Mouse (Mus musculus): ENCODE measurements around the gene 4930412O13Rik. TPM values are rescaled to one million over a fixed set of nuclear protein-coding genes. Genes with fewer than 3 reads are reported as not detected.

Gene 4930412O13Rik
- 3.7 and 4.4 TPM in 2 replicates for polyA plus RNA-seq (2014; fragmentation: Nextera tagmentation; extraction: Ambion mirVana)

DNA sequence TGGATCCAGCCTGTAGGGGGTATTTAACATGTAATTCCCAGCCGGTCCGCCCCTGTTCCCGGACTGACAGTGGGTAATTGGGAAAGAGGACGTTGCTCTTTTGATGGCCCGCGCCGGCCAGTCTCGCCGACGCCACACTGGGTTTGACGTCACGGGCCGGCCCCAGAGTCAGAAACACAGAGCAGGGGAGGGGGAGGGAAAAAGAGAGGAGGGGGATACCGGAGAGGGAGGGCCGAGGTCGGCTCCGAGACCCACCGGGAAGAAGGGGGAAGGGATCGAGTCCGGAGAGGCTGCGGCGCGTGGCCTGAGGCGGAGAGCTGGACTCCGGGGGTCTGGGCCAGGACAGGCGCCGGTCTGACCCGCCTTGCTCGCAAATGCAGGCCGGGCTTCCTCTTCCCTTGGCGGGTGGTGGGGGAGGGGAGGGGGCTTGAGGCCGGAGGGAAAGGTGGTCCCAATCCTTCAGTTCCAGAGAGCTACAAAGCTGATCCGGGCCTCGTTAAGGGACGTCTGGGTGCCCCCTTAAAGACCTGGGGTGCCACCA, at the start of gene 4930412O13Rik:
Gene 4930412O13Rik (plus strand): TSS at position 202 of the 541 bp plus-strand sequence.
- peak within 1 kb of the TSS; percentile 91 for H3K4me2 ChIP-seq (replicated peaks; ENCODE audit: low read depth, low read length)
- peaks cover 58% of the 10 kb centered on the region for H3K27me3 ChIP-seq (ENCODE audit: control insufficient read depth, insufficient read depth, low read length)
- H3K4me3 ChIP-seq (ENCODE audit: low read length): peak within 1 kb of the TSS; percentile 42
- H3K4me1 ChIP-seq (ENCODE audit: control insufficient read depth, insufficient read depth, low read length): peaks cover 11% of the 10 kb centered on the region; the same call in 1 of the 2 replicates
- no peaks in the 10 kb centered on the region for H3K36me3 ChIP-seq (ENCODE audit: control insufficient read depth, insufficient read depth, low read length)
- H3K27ac ChIP-seq (ENCODE audit: low read depth, low read length): peak within 1 kb of the TSS; percentile 88
- 0 out of 2 replicates have a peak, but pooled peaks have one; percentile 10 for ATAC-seq (ENCODE audit: low FRiP score, low TSS enrichment)
- H3K9me3 ChIP-seq (ENCODE audit: control insufficient read depth, low read length): no peaks in the 10 kb centered on the region
- 1% methylated on average over 33 of the region's 35 CpGs for WGBS
- peak within 1 kb of the TSS; percentile 67 for H3K9ac ChIP-seq (ENCODE audit: low read depth, low read length)

- Histone ChIP-seq H3K4me2 (replicated peaks; ENCODE audit: low read depth, low read length) (no peak overlapping the region), H3K27me3 (ENCODE audit: control insufficient read depth, insufficient read depth, low read length) (no peaks in the 10 kb centered on the region), H3K9ac (ENCODE audit: low read depth, low read length) (no peak overlapping the region), H3K9me3 (ENCODE audit: control insufficient read depth, low read length) (no peaks in the 10 kb centered on the region), H3K4me1 (ENCODE audit: control insufficient read depth, insufficient read depth, low read length) (no peaks in the 10 kb centered on the region), H3K36me3 (ENCODE audit: control insufficient read depth, insufficient read depth, low read length) (no peaks in the 10 kb centered on the region), H3K27ac (ENCODE audit: low read depth, low read length) (no peak overlapping the region), H3K4me3 (ENCODE audit: low read length) (no peak overlapping the region)
- WGBS: 33% methylated on average over 7 of the region's 7 CpGs
- 0 out of 2 replicates have a peak, but pooled peaks have one; percentile 49 for ATAC-seq (ENCODE audit: low FRiP score, low TSS enrichment)
Measured at GRCm38 (mm10) chr2:9833712-9834111, 47.3 kb upstream of the 4930412O13Rik start.

DNA sequence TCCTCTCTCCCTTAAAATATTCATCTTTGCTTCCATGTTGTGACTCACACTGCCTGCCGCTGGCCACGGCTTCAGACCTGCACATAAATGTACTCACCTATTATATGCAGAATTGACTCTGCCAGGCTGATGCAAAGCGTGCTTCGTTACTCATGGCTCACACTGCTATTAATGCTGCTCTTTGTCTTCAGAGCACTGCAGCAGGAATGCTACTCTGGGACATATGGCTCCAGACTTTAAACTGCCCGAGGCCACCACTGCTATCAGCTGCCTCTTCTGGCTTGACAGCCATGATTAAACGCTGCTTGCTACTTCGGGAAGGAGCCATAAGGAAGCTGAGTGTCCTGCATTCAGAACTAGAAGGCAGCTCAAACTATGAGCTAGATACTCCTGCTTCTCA, 45.9 kb upstream of the 4930412O13Rik start:
- Histone ChIP-seq H3K4me3 (ENCODE audit: low read length) (no peak overlapping the region), H3K4me2 (replicated peaks; ENCODE audit: low read depth, low read length) (no peak overlapping the region), H3K27me3 (ENCODE audit: control insufficient read depth, insufficient read depth, low read length) (no peaks in the 10 kb centered on the region), H3K36me3 (ENCODE audit: control insufficient read depth, insufficient read depth, low read length) (no peaks in the 10 kb centered on the region), H3K27ac (ENCODE audit: low read depth, low read length) (no peak overlapping the region), H3K9ac (ENCODE audit: low read depth, low read length) (no peak overlapping the region), H3K4me1 (ENCODE audit: control insufficient read depth, insufficient read depth, low read length) (no peaks in the 10 kb centered on the region), H3K9me3 (ENCODE audit: control insufficient read depth, low read length) (no peaks in the 10 kb centered on the region)
- 51% methylated on average over 7 of the region's 7 CpGs for WGBS
- no peak for ATAC-seq (ENCODE audit: low FRiP score, low TSS enrichment)

GRCm38 (mm10) chr2:9852851-9853576, 28.0 kb upstream of the 4930412O13Rik start:
- ATAC-seq (ENCODE audit: low FRiP score, low TSS enrichment): 0 out of 2 replicates have a peak, but pooled peaks have one; percentile 28
- no peaks in the 10 kb centered on the region for H3K9me3 ChIP-seq (ENCODE audit: control insufficient read depth, low read length)
- no peaks in the 10 kb centered on the region for H3K27me3 ChIP-seq (ENCODE audit: control insufficient read depth, insufficient read depth, low read length)
- H3K27ac ChIP-seq (ENCODE audit: low read depth, low read length): no peak overlapping the region
- no peaks in the 10 kb centered on the region for H3K4me1 ChIP-seq (ENCODE audit: control insufficient read depth, insufficient read depth, low read length)
- H3K4me3 ChIP-seq (ENCODE audit: low read length): no peak overlapping the region
- H3K9ac ChIP-seq (ENCODE audit: low read depth, low read length): no peak overlapping the region
- no peak overlapping the region for H3K4me2 ChIP-seq (replicated peaks; ENCODE audit: low read depth, low read length)
- no peaks in the 10 kb centered on the region; the same call in 1 of the 2 replicates for H3K36me3 ChIP-seq (ENCODE audit: control insufficient read depth, insufficient read depth, low read length)
- WGBS: 33% methylated on average over 13 of the region's 13 CpGs

- Histone ChIP-seq H3K9ac (ENCODE audit: low read depth, low read length) (no peak overlapping the region), H3K9me3 (ENCODE audit: control insufficient read depth, low read length) (no peaks in the 10 kb centered on the region), H3K4me3 (ENCODE audit: low read length) (no peak overlapping the region), H3K27me3 (ENCODE audit: control insufficient read depth, insufficient read depth, low read length) (no peaks in the 10 kb centered on the region), H3K27ac (ENCODE audit: low read depth, low read length) (no peak overlapping the region), H3K4me1 (ENCODE audit: control insufficient read depth, insufficient read depth, low read length) (no peaks in the 10 kb centered on the region), H3K36me3 (ENCODE audit: control insufficient read depth, insufficient read depth, low read length) (no peaks in the 10 kb centered on the region; the same call in 1 of the 2 replicates), H3K4me2 (replicated peaks; ENCODE audit: low read depth, low read length) (no peak overlapping the region)
- ATAC-seq (ENCODE audit: low FRiP score, low TSS enrichment): no peak
- 64% methylated on average over 4 of the region's 4 CpGs for WGBS
Measured at GRCm38 (mm10) chr2:9855861-9856260, 25.2 kb upstream of the 4930412O13Rik start.

DNA sequence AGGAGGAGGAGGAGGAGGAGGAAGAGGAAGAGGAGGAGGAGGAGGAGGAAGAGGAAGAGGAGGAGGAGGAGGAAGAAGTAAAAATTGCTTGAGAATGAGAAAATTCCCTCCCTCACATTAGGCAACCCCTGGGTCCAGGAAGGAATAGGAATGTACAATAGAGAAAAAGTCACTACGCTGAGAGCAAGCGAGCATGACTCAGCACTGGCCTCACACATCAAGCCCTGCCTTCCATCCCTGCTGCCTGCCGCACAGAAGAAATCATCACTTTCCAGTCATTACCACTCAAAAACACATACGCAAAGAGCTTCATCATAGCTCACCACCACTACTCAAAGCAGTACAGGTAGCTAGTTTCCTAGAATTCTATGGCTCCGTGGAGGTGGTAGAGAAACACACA, 20.4 kb upstream of the 4930412O13Rik start:
- H3K27me3 ChIP-seq (ENCODE audit: control insufficient read depth, insufficient read depth, low read length): no peaks in the 10 kb centered on the region
- H3K4me1 ChIP-seq (ENCODE audit: control insufficient read depth, insufficient read depth, low read length): no peaks in the 10 kb centered on the region
- no peak overlapping the region for H3K9ac ChIP-seq (ENCODE audit: low read depth, low read length)
- no peaks in the 10 kb centered on the region for H3K9me3 ChIP-seq (ENCODE audit: control insufficient read depth, low read length)
- no peak overlapping the region for H3K27ac ChIP-seq (ENCODE audit: low read depth, low read length)
- 81% methylated on average over 5 of the region's 5 CpGs for WGBS
- H3K36me3 ChIP-seq (ENCODE audit: control insufficient read depth, insufficient read depth, low read length): peaks cover 3% of the 10 kb centered on the region; the same call in 1 of the 2 replicates
- H3K4me2 ChIP-seq (replicated peaks; ENCODE audit: low read depth, low read length): no peak overlapping the region
- no peak overlapping the region for H3K4me3 ChIP-seq (ENCODE audit: low read length)
- no peak for ATAC-seq (ENCODE audit: low FRiP score, low TSS enrichment)

GRCm38 (mm10) chr2:9867092-9867825, 13.8 kb upstream of the 4930412O13Rik start:
- Histone ChIP-seq H3K36me3 (ENCODE audit: control insufficient read depth, insufficient read depth, low read length) (peaks cover 5% of the 10 kb centered on the region; the same call in 1 of the 2 replicates), H3K9me3 (ENCODE audit: control insufficient read depth, low read length) (no peaks in the 10 kb centered on the region), H3K27me3 (ENCODE audit: control insufficient read depth, insufficient read depth, low read length) (peaks cover 26% of the 10 kb centered on the region), H3K4me3 (ENCODE audit: low read length) (no peak overlapping the region), H3K9ac (ENCODE audit: low read depth, low read length) (no peak overlapping the region; the same call in 1 of the 2 replicates), H3K4me2 (replicated peaks; ENCODE audit: low read depth, low read length) (0 out of 2 replicates have a peak overlapping the region, but pooled peaks have one; percentile 6), H3K27ac (ENCODE audit: low read depth, low read length) (no peak overlapping the region), H3K4me1 (ENCODE audit: control insufficient read depth, insufficient read depth, low read length) (no peaks in the 10 kb centered on the region)
- no peak for ATAC-seq (ENCODE audit: low FRiP score, low TSS enrichment)
- WGBS: 31% methylated on average over 12 of the region's 12 CpGs

- H3K36me3 ChIP-seq (ENCODE audit: control insufficient read depth, insufficient read depth, low read length): peaks cover 8% of the 10 kb centered on the region; the same call in 1 of the 2 replicates
- 35% methylated on average over 4 of the region's 4 CpGs for WGBS
- peak overlapping the region; percentile 42 for H3K4me3 ChIP-seq (ENCODE audit: low read length)
- H3K27me3 ChIP-seq (ENCODE audit: control insufficient read depth, insufficient read depth, low read length): peaks cover 65% of the 10 kb centered on the region
- peak overlapping the region; percentile 64 for H3K9ac ChIP-seq (ENCODE audit: low read depth, low read length)
- H3K9me3 ChIP-seq (ENCODE audit: control insufficient read depth, low read length): no peaks in the 10 kb centered on the region
- H3K27ac ChIP-seq (ENCODE audit: low read depth, low read length): peak overlapping the region; percentile 73; the same call in 1 of the 2 replicates
- 0 out of 2 replicates have a peak, but pooled peaks have one; percentile 9 for ATAC-seq (ENCODE audit: low FRiP score, low TSS enrichment)
- no peaks in the 10 kb centered on the region for H3K4me1 ChIP-seq (ENCODE audit: control insufficient read depth, insufficient read depth, low read length)
- H3K4me2 ChIP-seq (replicated peaks; ENCODE audit: low read depth, low read length): peak overlapping the region; percentile 45
Measured at GRCm38 (mm10) chr2:9871141-9871716, 9.8 kb upstream of the 4930412O13Rik start.
